Mouse (Mus musculus) MN1 (cell line): Measurements from ENCODE around the gene Itprid2.
"Not testable (repeated sequence)": the region's sequence is repeated elsewhere in the genome, so short reads cannot be mapped to it uniquely, and the experiment has no call there.

Experiments used
- DNase-seq: peaks from one replicate; pipeline ENCODE4 v3.0.0-alpha.2; 2016; ENCODE audit warnings: low spot score

The Itprid2 gene

GRCm38 (mm10) chr2:79634528-79635400, at the start of gene Itprid2:
Gene Itprid2, plus strand, starts transcription at chr2:79635352.
- DNase-seq = peak; percentile 97

GRCm38 (mm10) chr2:79596177-79596576, 39.0 kb upstream of the Itprid2 start:
- no peak for DNase-seq

- peak; percentile 24 for DNase-seq
Measured at GRCm38 (mm10) chr2:79597090-79597489, 38.1 kb upstream of the Itprid2 start.

- not testable (repeated sequence) for DNase-seq
Measured at GRCm38 (mm10) chr2:79601109-79601508, 34.0 kb upstream of the Itprid2 start.

GRCm38 (mm10) chr2:79601691-79602116, 33.4 kb upstream of the Itprid2 start:
- DNase-seq = no peak

GRCm38 (mm10) chr2:79602306-79602705, 32.8 kb upstream of the Itprid2 start:
- DNase-seq = no peak

- no peak for DNase-seq
Measured at GRCm38 (mm10) chr2:79603363-79603762, 31.8 kb upstream of the Itprid2 start.

GRCm38 (mm10) chr2:79606033-79606432, 29.1 kb upstream of the Itprid2 start:
- DNase-seq = no peak

- DNase-seq = no peak
Measured at GRCm38 (mm10) chr2:79607181-79607580, 28.0 kb upstream of the Itprid2 start.

GRCm38 (mm10) chr2:79608301-79609074, 26.7 kb upstream of the Itprid2 start:
- no peak for DNase-seq

- no peak for DNase-seq
Measured at GRCm38 (mm10) chr2:79610894-79611293, 24.3 kb upstream of the Itprid2 start.

GRCm38 (mm10) chr2:79618145-79618544, 17.0 kb upstream of the Itprid2 start:
- DNase-seq = no peak

GRCm38 (mm10) chr2:79618614-79619568, 16.3 kb upstream of the Itprid2 start:
- DNase-seq = no peak

GRCm38 (mm10) chr2:79623256-79623655, 11.9 kb upstream of the Itprid2 start:
- DNase-seq = no peak

GRCm38 (mm10) chr2:79627624-79628023, 7.5 kb upstream of the Itprid2 start:
- no peak for DNase-seq

- DNase-seq = no peak
Measured at GRCm38 (mm10) chr2:79630231-79630630, 4.9 kb upstream of the Itprid2 start.

GRCm38 (mm10) chr2:79635426-79636291, 507 bp downstream of the Itprid2 start:
- DNase-seq = peak; percentile 67

GRCm38 (mm10) chr2:79638924-79639323, 3.8 kb downstream of the Itprid2 start:
- no peak for DNase-seq

- DNase-seq = peak; percentile 16
Measured at GRCm38 (mm10) chr2:79646237-79646688, 11.1 kb downstream of the Itprid2 start.

- no peak for DNase-seq
Measured at GRCm38 (mm10) chr2:79647094-79647493, 11.9 kb downstream of the Itprid2 start.

GRCm38 (mm10) chr2:79647728-79648127, 12.6 kb downstream of the Itprid2 start:
- DNase-seq = no peak
